Mouse (Mus musculus) CH12.LX (cell line): Measurements from ENCODE around the gene Tmem238l.

ENCODE experiments used
- CTCF ChIP-seq, 2 experiments: IDR thresholded peaks in 1 of 2; conservative IDR thresholded peaks in 1 of 2; 2 replicates each; pipeline ENCODE4 v1.5.1; 2011 to 2012; ENCODE audit warnings: low read depth in 2 of 2, low read length in 2 of 2, improper control_type of control experiment in 1 of 2, inconsistent platforms in 1 of 2, mild to moderate bottlenecking in 1 of 2, moderate library complexity in 1 of 2
- EP300 ChIP-seq: IDR thresholded peaks from 2 replicates; pipeline ENCODE4 v1.6.1; 2011; ENCODE audit warnings: low read length, improper control_type of control experiment
- MAX ChIP-seq: IDR thresholded peaks from 2 replicates; pipeline ENCODE4 v1.6.1; 2011; ENCODE audit warnings: low read length, improper control_type of control experiment
- SIN3A ChIP-seq: IDR thresholded peaks from 2 replicates; pipeline ENCODE4 v1.6.1; 2012; ENCODE audit warnings: low read length, improper control_type of control experiment, inconsistent platforms

DNA sequence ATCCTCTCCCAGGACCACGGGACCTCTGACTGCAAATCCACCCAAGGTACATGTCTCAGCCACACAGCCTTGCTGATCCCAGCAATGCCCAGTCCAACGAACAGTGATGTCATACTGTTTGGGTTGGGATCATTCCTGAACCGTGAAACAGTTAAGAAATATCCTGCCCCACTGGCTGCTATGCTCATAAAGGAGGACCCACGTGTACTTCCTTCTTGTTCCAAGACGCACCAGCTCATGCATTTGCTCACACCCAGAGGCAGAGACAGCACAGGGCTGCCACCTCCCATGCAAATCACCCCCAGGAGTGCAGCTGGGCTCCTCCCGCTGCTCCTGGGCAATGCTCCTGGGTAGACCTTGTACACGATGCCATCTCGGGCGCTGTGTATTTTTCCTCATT is at the start of gene Tmem238l:
- no peak for TF ChIP-seq CTCF (conservative IDR thresholded peaks at IDR 0.05 in 1 of 2, IDR thresholded peaks at IDR 0.05 in 1 of 2; ENCODE audit: low read depth in 2 of 2, low read length in 2 of 2)
- TF ChIP-seq SIN3A: no peak
- no peak for TF ChIP-seq EP300
- TF ChIP-seq MAX: no peak
